Mouse (Mus musculus) liver, embryonic 14.5 days (tissue): ENCODE data around the gene Nck1. TPM values are rescaled to one million over a fixed set of nuclear protein-coding genes. Genes with fewer than 3 reads are reported as not detected.

Experiments used
- ATAC-seq: fragments of 200-750 bp; cut with Nextera tagmentation; 2 replicates; pipeline ENCODE4 v1.8.0; 2017; ENCODE audit warnings: moderate number of reproducible peaks, mild to moderate bottlenecking, moderate library complexity; ENCODE audit not compliant: insufficient read depth
- DNase-seq, 3 experiments: peaks; one replicate each; pipeline ENCODE4 v3.0.0-alpha.2; 2012 to 2013; ENCODE audit warnings: low read depth in 3 of 3, low spot score in 3 of 3
- H3K27ac ChIP-seq: fragments of 300-500 bp; sonication (generic); 2 replicates; pipeline ENCODE4 v1.5.1; 2014; ENCODE audit warnings: moderate library complexity, mild to moderate bottlenecking, control low read depth, inconsistent platforms
- H3K27me3 ChIP-seq: fragments of 300-500 bp; sonication (generic); 2 replicates; pipeline ENCODE4 v1.6.1; 2014; ENCODE audit warnings: mild to moderate bottlenecking, low read length, moderate library complexity; ENCODE audit not compliant: control insufficient read depth, insufficient read depth
- H3K36me3 ChIP-seq: fragments of 300-500 bp; sonication (generic); replicated peaks from 2 replicates; pipeline ENCODE4 v1.6.1; 2014; ENCODE audit warnings: low read depth; ENCODE audit not compliant: control insufficient read depth, insufficient read depth
- H3K4me1 ChIP-seq, 2 experiments: fragments of 200-500 bp in 1 of 2; fragments of 300-500 bp in 1 of 2; sonication (generic) in 1 of 2; replicated peaks; 2 replicates each; pipeline ENCODE4 v1.6.1; 2012 to 2014; ENCODE audit warnings: antibody characterized with exemption in 1 of 2, inconsistent platforms in 1 of 2, low read length in 1 of 2; ENCODE audit not compliant: control insufficient read depth in 2 of 2, insufficient read depth in 2 of 2
- H3K4me2 ChIP-seq: fragments of 300-500 bp; sonication (generic); 2 replicates; pipeline ENCODE4 v1.6.1; 2014; ENCODE audit warnings: low read depth, mild to moderate bottlenecking, control low read depth, moderate library complexity
- H3K4me3 ChIP-seq, 2 experiments: fragments of 200-500 bp in 1 of 2; fragments of 300-500 bp in 1 of 2; sonication (generic) in 1 of 2; 2 replicates each; pipeline ENCODE4 v1.5.1; 2012 to 2014; ENCODE audit warnings: low read depth in 2 of 2, low read length in 2 of 2, mild to moderate bottlenecking in 2 of 2, control low read depth in 1 of 2, inconsistent platforms in 1 of 2, moderate library complexity in 1 of 2; ENCODE audit not compliant: insufficient read depth in 1 of 2
- H3K9ac ChIP-seq: fragments of 300-500 bp; sonication (generic); replicated peaks from 2 replicates; pipeline ENCODE4 v1.6.1; 2014; ENCODE audit warnings: mild to moderate bottlenecking, control low read depth, moderate library complexity
- H3K9me3 ChIP-seq: fragments of 300-500 bp; sonication (generic); 2 replicates; pipeline ENCODE4 v1.6.1; 2016; ENCODE audit warnings: low read length, mixed read lengths; ENCODE audit not compliant: control insufficient read depth
- CTCF ChIP-seq: IDR thresholded peaks from 2 replicates; pipeline ENCODE4 v1.5.1; 2016; ENCODE audit warnings: antibody characterized with exemption, low read depth, control low read depth
- EP300 ChIP-seq: IDR thresholded peaks from 2 replicates; pipeline ENCODE4 v1.6.1; 2016; ENCODE audit warnings: antibody characterized with exemption, low read depth
- WGBS: fragments of 180-500 bp; shearing (Covaris S2); extraction: QIAGEN DNeasy Blood & Tissue Kit; methylation state at CpG from one replicate; pipeline ENCODE4 v1.1.7; 2014; ENCODE audit not compliant: insufficient replicate concordance; 5-methylcytosine and 5-hydroxymethylcytosine counted together
- polyA plus RNA-seq, 2 experiments: library from polyadenylated mRNA; depleted of rRNA in 1 of 2; stranded (reverse) in 1 of 2; unstranded in 1 of 2; fragments of >200 nt; fragmentation: Nextera tagmentation in 1 of 2; extraction: Ambion mirVana in 1 of 2; gene quantifications; 2 replicates each; pipeline versions ENCODE4 v1.2.1 to v1.2.3; 2012 to 2014

The Nck1 gene
- polyA plus RNA-seq, 2 experiments = 12.9 to 18.3 TPM

GRCm38 (mm10) chr9:100520586-100520985, 25.3 kb downstream of the Nck1 start:
- DNase-seq (peak; percentile 22 to 42 (median 41)), ATAC-seq (no peak)
- TF ChIP-seq CTCF (peak; percentile 80), EP300 (no peak)
- Histone ChIP-seq H3K4me2 (no peak overlapping the region), H3K4me1 (peaks cover 1 to 2% of the 10 kb centered on the region in 2 experiments; a peak in 2 of 4 replicates), H3K27ac (no peak overlapping the region), H3K9ac (no peak overlapping the region), H3K4me3 (no peak overlapping the region), H3K36me3 (no peaks in the 10 kb centered on the region), H3K27me3 (no peaks in the 10 kb centered on the region), H3K9me3 (no peaks in the 10 kb centered on the region)
- 0% methylated on average over 2 of the region's 2 CpGs for WGBS

DNA sequence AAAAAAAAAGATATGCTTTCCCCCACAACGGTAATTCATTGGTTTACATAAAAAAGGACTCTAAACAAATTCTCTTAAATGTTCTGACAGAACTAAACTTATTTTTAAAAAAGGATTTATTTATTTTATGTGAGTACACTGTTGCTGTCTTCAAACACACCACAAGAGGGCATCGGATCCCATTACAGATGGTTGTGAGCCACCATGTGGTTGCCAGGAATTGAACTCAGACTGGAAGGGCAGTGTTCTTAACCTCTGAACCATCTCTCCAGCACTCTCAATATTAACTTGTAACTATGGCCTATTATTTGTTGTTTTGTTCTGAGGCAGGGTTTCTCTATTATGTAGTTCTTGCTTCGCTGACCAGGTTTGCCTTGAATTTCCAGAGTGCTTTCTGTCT, 25.9 kb downstream of the Nck1 start:
- no peak for TF ChIP-seq EP300
- peak; percentile 44; the same call in 1 of the 2 replicates for TF ChIP-seq CTCF
- no peak overlapping the region for H3K4me2 ChIP-seq
- ATAC-seq = no peak
- H3K27ac ChIP-seq = no peak overlapping the region
- no peak overlapping the region for H3K4me3 ChIP-seq
- H3K4me1 ChIP-seq = peaks cover 1 to 2% of the 10 kb centered on the region in 2 experiments; a peak in 2 of 4 replicates
- no peak overlapping the region for H3K9ac ChIP-seq
- DNase-seq = no peak
- WGBS = 78% methylated on average over 3 of the region's 3 CpGs
- H3K36me3 ChIP-seq = no peaks in the 10 kb centered on the region
- H3K9me3 ChIP-seq = no peaks in the 10 kb centered on the region
- no peaks in the 10 kb centered on the region for H3K27me3 ChIP-seq

- WGBS = 64% methylated on average over 2 of the region's 2 CpGs
- Histone ChIP-seq H3K4me1 (no peaks in the 10 kb centered on the region), H3K4me2 (no peak overlapping the region), H3K27me3 (no peaks in the 10 kb centered on the region), H3K27ac (no peak overlapping the region), H3K36me3 (no peaks in the 10 kb centered on the region), H3K4me3 (no peak overlapping the region), H3K9ac (no peak overlapping the region), H3K9me3 (no peaks in the 10 kb centered on the region)
- no peak for TF ChIP-seq CTCF
- TF ChIP-seq EP300 = no peak
- ATAC-seq (no peak), DNase-seq (no peak)
Observed at GRCm38 (mm10) chr9:100507581-100507980, 38.4 kb downstream of the Nck1 start.

GRCm38 (mm10) chr9:100506652-100507051, 39.3 kb downstream of the Nck1 start:
- Histone ChIP-seq H3K9me3 (no peaks in the 10 kb centered on the region), H3K9ac (no peak overlapping the region), H3K27ac (no peak overlapping the region), H3K4me3 (no peak overlapping the region), H3K36me3 (no peaks in the 10 kb centered on the region), H3K4me1 (no peaks in the 10 kb centered on the region), H3K27me3 (no peaks in the 10 kb centered on the region), H3K4me2 (no peak overlapping the region)
- WGBS = 39% methylated on average over 2 of the region's 2 CpGs
- DNase-seq (no peak), ATAC-seq (no peak)
- TF ChIP-seq EP300 (no peak), CTCF (no peak)

DNA sequence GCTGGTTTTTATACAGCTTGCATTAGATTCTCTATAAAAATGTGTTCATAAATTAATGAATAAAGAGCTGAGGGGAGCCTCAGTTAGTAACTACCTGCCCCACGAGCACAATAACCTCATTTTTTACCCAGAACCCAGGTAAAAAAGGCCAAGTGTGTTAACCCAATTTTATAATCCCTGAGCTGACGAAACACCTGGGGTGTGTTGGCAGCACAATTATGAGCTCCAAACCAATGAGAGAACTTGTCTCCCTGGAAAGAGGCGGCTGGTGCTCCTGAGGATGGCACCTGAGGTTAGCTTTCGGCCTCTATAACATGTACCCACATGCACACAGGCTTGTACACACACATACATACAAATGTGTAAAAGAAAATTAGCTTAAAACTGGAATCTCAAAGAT, 40.4 kb downstream of the Nck1 start:
- H3K9me3 ChIP-seq = no peaks in the 10 kb centered on the region
- WGBS = 75% methylated on average over 4 of the region's 4 CpGs
- no peak for DNase-seq
- TF ChIP-seq EP300 (no peak), CTCF (no peak)
- no peak overlapping the region for H3K4me3 ChIP-seq
- no peaks in the 10 kb centered on the region for H3K27me3 ChIP-seq
- no peak overlapping the region for H3K4me2 ChIP-seq
- ATAC-seq = no peak
- no peak overlapping the region for H3K9ac ChIP-seq
- no peaks in the 10 kb centered on the region for H3K4me1 ChIP-seq
- H3K36me3 ChIP-seq = no peaks in the 10 kb centered on the region
- no peak overlapping the region for H3K27ac ChIP-seq
